Mouse (Mus musculus): Measurements from ENCODE around the gene Plekhd1.

The Plekhd1 gene

DNA sequence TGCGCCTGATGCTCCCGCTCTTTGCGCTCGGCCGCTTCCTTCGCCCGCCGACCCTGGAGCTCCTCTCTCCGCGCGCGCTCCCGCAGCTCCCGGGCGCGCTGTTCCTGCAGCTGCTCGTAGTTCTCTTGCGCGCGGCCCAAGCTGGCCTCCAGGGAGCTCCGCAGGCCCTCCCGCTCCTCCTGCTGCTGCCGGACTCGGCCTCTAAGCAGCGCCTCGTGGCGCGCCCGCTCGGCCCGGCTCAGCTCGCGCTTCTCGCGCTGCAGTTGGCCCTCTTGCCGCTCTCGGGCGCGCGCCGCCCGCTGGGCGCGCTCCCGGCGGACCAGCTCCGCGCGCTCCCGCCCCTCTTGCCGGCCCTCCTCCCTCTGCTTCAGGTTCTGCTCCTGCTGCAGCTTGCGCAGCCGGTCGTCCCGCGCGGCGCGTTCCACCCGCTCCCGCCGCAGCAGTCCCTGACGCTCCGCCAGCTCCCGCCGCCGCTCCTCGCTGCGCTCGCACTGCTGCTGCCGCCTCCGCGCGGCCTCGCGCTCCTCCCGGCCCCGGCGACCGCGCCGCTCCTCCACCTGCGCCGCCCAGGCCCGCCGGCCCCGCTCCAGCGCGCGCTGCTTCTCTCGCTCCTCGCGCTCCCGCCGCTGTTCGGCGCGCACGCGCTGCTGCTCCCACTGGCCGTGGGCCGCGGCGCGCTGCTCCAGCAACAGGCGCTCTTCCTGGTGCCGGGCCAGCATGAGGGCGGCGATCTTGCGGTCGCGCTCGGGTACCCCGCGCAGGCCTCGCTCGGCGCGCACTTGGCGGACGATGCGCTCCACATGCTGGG, 65.6 kb downstream of the Plekhd1 start:
- peak; percentile 52 for DNase-seq

- no peak for DNase-seq
Measured at GRCm38 (mm10) chr12:80758559-80759386, 66.4 kb downstream of the Plekhd1 start.

- DNase-seq, result peak; percentile 34
Measured at GRCm38 (mm10) chr12:80759387-80759712, 67.0 kb downstream of the Plekhd1 start.

DNA sequence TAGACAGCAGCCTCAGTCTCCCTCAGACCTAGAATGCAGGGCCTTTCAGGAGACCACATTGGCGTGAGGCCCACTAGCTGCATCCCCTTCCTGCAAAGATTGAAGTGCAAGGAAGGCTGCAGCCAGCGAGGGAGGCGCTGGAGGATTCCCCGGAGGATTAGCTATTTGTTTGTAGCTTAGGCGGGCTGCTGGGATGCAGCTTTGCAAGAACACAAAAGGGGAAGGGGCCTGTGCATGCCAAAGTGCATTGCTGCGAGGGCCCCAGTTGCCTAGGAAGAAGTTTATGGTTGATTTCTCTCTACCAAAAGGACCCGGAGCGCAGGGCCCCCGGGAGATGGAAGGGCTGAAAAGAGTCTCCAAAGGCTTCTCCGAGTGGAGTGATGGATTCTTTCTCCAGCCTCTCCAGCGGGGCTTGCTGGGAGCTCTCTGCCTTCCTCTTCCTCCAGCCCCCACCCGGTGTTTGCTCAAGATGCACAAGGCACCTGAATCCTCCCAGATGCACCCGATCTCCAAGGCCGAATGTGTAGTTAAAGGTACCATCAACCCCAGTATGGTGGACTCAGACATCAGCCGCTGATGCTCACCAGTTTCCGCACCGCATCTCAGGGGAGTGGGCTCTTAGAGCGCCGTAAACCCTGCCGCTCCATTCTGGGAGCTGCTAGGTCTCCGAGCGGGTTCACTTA, 67.5 kb downstream of the Plekhd1 start:
- DNase-seq, result peak; percentile 62

GRCm38 (mm10) chr12:80760396-80760801, 68.0 kb downstream of the Plekhd1 start, which contains the start of gene Ccdc177:
TSS of gene Ccdc177 (minus strand) at chr12:80760687.
- peak; percentile 91 for DNase-seq

GRCm38 (mm10) chr12:80762982-80763381, 70.6 kb downstream of the Plekhd1 start:
- DNase-seq, result no peak

DNA sequence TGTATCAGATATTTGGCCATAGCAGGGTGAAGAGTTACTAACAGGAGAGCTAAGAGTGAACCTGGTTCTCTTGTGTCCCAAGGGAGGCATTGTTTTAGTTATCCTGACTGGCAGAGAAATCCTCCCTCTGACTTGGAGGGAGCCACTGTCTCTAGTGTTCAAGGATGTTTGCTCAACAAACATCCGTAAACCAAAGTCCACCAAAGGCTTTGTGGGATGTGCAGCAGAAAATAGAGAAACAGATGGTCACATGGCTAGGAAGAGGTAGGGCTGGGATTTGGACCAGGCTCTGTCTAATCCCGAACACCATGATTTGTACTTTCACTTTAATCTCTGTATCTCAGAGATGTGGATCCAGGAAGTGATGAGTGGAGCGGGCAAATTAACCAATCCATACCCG, 71.7 kb downstream of the Plekhd1 start:
- no peak for DNase-seq

DNA sequence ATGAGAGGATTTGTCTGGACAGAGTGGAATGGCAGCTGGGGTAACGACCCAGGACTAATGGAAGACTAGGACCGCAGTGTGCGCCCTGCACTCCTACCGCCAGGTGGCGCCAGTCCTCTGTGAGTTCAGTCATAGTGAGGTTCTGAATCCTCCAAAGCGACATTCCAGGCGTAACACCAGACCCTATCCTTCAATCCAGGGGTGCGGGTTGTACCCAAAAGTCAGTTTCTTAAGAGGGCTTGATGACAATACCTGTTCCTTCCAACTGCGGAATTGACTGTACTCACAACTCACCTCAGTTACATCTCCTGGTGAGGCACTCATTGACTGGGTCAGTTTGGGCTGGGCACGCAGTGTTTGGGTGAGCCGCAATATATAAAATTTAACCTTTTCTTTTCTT, 77.3 kb downstream of the Plekhd1 start:
- DNase-seq, result peak; percentile 87

Data from cerebellum, adult 9-10 months (tissue).